Mouse (Mus musculus) forebrain, embryonic 16.5 days (tissue): ENCODE results near the gene Camk2d. TPM values are rescaled to one million over a fixed set of nuclear protein-coding genes. Genes with fewer than 3 reads are reported as not detected.

Experiments
- ATAC-seq: fragments of 200-750 bp; cut with Nextera tagmentation; 2 replicates; pipeline ENCODE4 v1.8.0; 2017; ENCODE audit warnings: mild to moderate bottlenecking, moderate library complexity
- H3K27ac ChIP-seq: fragments of 300-500 bp; sonication (generic); 2 replicates; pipeline ENCODE4 v1.5.1; 2014; ENCODE audit warnings: low read length, control low read depth
- H3K27me3 ChIP-seq: fragments of 300-500 bp; sonication (generic); replicated peaks from 2 replicates; pipeline ENCODE4 v1.6.1; 2014; ENCODE audit warnings: low read length; ENCODE audit not compliant: control insufficient read depth, insufficient read depth
- H3K36me3 ChIP-seq: fragments of 300-500 bp; sonication (generic); 2 replicates; pipeline ENCODE4 v1.6.1; 2014; ENCODE audit not compliant: control insufficient read depth, insufficient read depth
- H3K4me1 ChIP-seq: fragments of 300-500 bp; sonication (generic); replicated peaks from 2 replicates; pipeline ENCODE4 v1.6.1; 2014; ENCODE audit warnings: low read length; ENCODE audit not compliant: control insufficient read depth, insufficient read depth
- H3K4me2 ChIP-seq: fragments of 300-500 bp; sonication (generic); 2 replicates; pipeline ENCODE4 v1.6.1; 2014; ENCODE audit warnings: mild to moderate bottlenecking, low read length, control low read depth
- H3K4me3 ChIP-seq: fragments of 300-500 bp; sonication (generic); replicated peaks from 2 replicates; pipeline ENCODE4 v1.5.1; 2014; ENCODE audit warnings: mild to moderate bottlenecking, low read length, control low read depth
- H3K9ac ChIP-seq: fragments of 300-500 bp; sonication (generic); replicated peaks from 2 replicates; pipeline ENCODE4 v1.6.1; 2014; ENCODE audit warnings: low read depth, low read length, control low read depth
- H3K9me3 ChIP-seq: fragments of 300-500 bp; sonication (generic); 2 replicates; pipeline ENCODE4 v1.6.1; 2016; ENCODE audit warnings: low read length; ENCODE audit not compliant: control insufficient read depth
- WGBS: fragments of 180-500 bp; shearing (Covaris S2); extraction: QIAGEN DNeasy Blood & Tissue Kit; methylation state at CpG from one replicate; pipeline ENCODE4 v1.1.7; 2014; 5-methylcytosine and 5-hydroxymethylcytosine counted together
- polyA plus RNA-seq: library from polyadenylated mRNA; unstranded; fragments of >200 nt; fragmentation: Nextera tagmentation; extraction: Ambion mirVana; gene quantifications from 2 replicates; pipeline ENCODE4 v1.2.1, GENCODE M21; 2015

Camk2d gene
- polyA plus RNA-seq, 1 experiment from 2014 or later = 40.6 TPM

DNA sequence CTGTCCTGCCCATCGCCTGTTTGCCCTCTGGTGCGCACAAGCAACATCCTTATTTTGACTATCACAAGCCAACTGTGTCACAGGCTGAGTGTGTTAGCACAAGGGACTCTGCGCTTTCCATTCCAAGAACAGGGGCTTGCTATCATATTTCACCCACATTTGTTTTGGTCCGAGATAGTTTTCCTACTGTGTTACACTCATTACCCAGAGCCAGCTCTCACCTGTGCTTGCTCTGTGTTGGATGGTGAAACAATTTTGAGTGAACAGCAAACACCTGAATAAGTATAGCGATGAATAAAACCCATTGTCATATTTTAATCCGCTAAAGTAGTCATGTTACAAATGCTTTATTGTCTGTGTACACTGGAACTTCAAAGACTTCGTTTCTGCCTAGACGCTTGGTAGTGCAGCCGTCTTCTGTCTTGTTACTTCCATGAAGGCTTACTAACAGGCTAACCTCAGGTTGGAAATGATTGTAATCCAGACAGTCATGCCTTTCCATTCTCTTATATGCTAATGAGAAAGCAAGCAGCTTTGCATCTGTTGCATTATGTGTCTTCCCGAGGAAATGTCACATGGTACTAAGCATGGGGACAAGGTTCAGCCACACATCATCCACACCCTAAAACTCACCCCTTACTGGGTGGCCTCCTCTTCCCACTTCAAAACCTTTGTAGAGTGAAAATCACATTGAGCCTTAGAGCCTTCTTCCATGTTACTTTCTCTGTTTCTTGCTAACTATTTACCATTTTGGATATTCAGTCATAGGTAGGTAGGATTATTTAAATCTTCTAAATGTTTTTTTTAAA is 44.5 kb downstream of the Camk2d start:
- Histone ChIP-seq H3K9me3 (no peaks in the 10 kb centered on the region), H3K36me3 (no peaks in the 10 kb centered on the region), H3K27me3 (no peaks in the 10 kb centered on the region), H3K27ac (no peak overlapping the region), H3K4me2 (no peak overlapping the region), H3K4me3 (no peak overlapping the region), H3K4me1 (peaks cover 11% of the 10 kb centered on the region), H3K9ac (no peak overlapping the region)
- 62% methylated on average over 10 of the region's 10 CpGs for WGBS
- ATAC-seq = no peak

DNA sequence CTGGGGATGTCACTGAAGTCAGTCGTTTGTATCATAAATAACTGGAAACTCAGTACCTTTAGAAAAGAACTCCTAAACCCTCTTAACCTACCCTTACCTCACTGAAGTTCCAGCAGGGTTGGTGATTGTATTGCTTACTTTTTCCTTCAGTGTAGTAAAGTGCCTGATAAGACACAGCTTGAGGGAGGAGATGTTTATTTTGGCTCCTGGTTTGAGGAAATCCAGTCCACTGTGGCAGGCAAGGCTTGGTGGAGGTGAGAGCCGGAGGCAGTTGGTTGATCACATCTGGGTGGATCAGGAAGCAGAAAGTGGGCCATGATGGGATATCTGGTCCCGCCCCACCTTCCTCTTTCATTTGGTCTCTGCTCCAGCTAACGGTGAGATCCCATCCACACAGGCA is 45.3 kb downstream of the Camk2d start:
- Histone ChIP-seq H3K27me3 (no peaks in the 10 kb centered on the region), H3K36me3 (no peaks in the 10 kb centered on the region), H3K9ac (no peak overlapping the region), H3K4me1 (peaks cover 11% of the 10 kb centered on the region), H3K4me2 (no peak overlapping the region), H3K4me3 (no peak overlapping the region), H3K9me3 (no peaks in the 10 kb centered on the region), H3K27ac (no peak overlapping the region)
- no peak for ATAC-seq
- 85% methylated on average over 4 of the region's 4 CpGs for WGBS

DNA sequence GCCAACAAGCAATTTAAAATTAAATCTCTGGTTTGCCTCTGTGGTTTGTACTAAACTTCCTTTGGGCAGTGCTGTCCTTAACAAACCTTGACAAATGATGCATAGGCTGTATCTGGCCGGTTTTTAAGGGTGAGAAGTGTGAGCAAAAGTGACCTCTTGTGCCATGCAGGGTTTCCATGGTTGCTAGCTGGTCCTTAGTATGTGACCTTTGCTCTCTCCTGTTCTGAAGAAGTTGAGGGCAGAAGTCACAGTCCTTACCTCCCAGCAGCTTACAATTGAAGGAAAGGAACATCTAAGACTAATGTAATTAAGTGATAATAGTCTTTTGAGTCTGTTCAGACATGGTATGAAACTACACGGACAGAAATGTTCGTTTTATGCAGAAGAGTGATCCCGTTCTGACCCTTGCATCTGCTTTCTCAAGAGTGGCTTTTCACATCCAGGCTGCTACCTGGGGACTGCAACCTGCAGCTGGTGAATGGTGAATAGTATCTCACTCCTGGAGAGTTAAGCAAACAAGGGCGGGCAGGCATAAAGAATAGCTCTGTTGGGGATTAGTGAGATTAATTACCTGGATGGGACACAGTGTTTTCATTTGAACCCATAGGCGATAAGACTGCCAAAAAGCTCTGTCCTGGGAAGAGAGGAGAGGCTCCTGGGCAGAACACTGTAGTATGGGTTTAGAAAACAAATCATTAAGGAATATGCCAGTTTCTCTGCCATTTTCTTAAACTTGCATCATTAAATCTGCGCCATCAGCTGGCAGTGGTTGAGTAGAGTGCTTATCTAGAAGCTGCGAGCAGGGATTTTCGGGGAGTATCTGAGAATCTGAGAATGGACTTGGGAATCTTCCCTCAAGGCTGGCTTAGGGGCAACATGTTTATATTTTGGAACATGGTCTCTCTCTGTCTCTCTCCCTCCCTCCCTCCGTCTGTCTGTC is 47.2 kb downstream of the Camk2d start:
- Histone ChIP-seq H3K9ac (no peak overlapping the region), H3K36me3 (no peaks in the 10 kb centered on the region), H3K4me2 (no peak overlapping the region), H3K27ac (no peak overlapping the region), H3K4me3 (no peak overlapping the region), H3K27me3 (no peaks in the 10 kb centered on the region), H3K9me3 (no peaks in the 10 kb centered on the region), H3K4me1 (peaks cover 11% of the 10 kb centered on the region)
- 12% methylated on average over 10 of the region's 10 CpGs for WGBS
- no peak for ATAC-seq

DNA sequence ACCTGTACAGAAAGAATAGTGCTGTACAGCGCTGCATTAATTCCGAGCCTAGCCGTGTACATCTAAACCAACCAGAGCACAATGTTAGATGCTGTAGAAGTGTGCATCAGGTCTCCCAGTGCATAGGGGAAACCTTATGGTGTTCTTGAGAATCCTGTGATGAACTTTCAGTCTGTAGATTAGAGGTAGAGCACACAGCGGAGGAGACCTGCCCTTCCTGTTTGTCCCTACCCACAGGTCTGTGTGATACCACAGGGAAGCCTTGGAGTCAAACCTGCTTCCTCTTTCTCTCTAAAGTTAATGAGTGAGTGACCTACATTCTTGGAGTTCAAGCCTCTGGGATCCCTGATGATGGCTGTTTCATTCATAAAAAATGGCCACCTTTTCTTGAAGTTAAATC is 54.2 kb downstream of the Camk2d start:
- no peak overlapping the region for H3K4me3 ChIP-seq
- H3K9me3 ChIP-seq = no peaks in the 10 kb centered on the region
- ATAC-seq = no peak
- WGBS = 97% methylated on average over 4 of the region's 4 CpGs
- H3K4me1 ChIP-seq = no peaks in the 10 kb centered on the region
- no peak overlapping the region for H3K9ac ChIP-seq
- no peak overlapping the region for H3K4me2 ChIP-seq
- H3K36me3 ChIP-seq = no peaks in the 10 kb centered on the region
- no peak overlapping the region for H3K27ac ChIP-seq
- no peaks in the 10 kb centered on the region for H3K27me3 ChIP-seq

DNA sequence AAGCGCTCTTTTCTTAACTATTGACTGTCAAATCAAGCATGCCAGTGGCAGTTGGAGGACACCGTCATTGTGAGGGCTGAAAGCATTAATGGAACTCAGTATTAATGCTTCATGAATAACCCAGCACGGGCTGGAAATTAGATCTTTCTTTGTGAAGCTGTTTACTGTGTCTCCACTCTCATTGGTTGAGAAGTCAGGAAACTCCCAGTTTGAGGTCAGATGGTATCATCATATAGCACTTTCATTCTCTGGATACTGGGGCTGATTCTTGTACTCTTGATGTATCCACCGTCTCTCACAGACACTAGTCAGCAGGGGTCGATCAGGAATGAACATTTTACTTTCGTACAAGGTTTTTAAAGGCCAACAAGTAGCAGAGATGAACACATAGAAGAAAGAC is 54.6 kb downstream of the Camk2d start:
- no peak for ATAC-seq
- H3K27me3 ChIP-seq = no peaks in the 10 kb centered on the region
- 59% methylated on average over 6 of the region's 6 CpGs for WGBS

DNA sequence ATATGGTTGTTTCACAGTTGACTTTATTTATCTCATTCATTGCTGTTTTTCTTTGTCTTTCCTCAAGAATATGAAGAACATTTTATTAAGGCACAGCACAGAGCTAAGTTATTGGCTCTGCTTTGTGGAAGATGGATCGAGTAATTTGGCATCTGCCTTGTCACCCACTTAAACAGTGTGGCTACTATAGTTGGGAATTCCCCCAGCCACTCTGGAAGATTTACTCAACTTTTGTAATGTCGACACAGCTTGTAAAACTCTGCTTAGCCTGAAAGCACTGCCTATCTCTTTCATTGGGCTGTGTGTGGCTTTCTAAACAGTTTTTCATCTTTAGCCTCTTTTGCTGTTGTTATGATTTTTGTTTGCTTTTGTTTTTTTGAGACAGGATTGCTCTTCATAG is 56.3 kb downstream of the Camk2d start:
- Histone ChIP-seq H3K9me3 (no peaks in the 10 kb centered on the region), H3K4me3 (no peak overlapping the region), H3K27me3 (no peaks in the 10 kb centered on the region), H3K4me2 (no peak overlapping the region), H3K9ac (no peak overlapping the region), H3K36me3 (no peaks in the 10 kb centered on the region), H3K4me1 (peaks cover 3% of the 10 kb centered on the region; the same call in 1 of the 2 replicates), H3K27ac (no peak overlapping the region)
- ATAC-seq = no peak
- WGBS = 78% methylated on average over 2 of the region's 2 CpGs

More for the DNA sequence above, 54.6 kb downstream of the Camk2d start:
- H3K27ac ChIP-seq = no peak overlapping the region
- H3K4me3 ChIP-seq = no peak overlapping the region
- no peak overlapping the region for H3K4me2 ChIP-seq
- no peaks in the 10 kb centered on the region for H3K4me1 ChIP-seq
- H3K36me3 ChIP-seq = no peaks in the 10 kb centered on the region
- no peaks in the 10 kb centered on the region for H3K9me3 ChIP-seq
- no peak overlapping the region for H3K9ac ChIP-seq

DNA sequence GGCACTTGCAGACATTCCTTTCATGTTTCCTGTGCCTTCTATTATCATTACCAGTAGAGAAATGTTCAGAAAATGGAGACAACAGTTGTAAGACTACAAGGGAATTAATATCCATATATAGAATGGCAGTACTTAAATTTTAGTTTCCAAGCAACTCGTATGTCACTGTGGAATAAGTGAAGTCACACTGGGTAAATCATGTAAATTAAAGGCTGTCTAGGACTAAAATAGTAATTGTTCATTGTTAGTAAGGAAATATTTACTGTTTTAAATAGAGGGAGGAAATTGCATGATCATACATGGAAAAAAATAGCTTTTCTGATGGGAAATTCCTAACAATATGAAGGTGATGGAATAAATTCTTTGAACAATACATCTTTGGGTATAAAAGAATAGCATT is 57.0 kb downstream of the Camk2d start:
- Histone ChIP-seq H3K27me3 (no peaks in the 10 kb centered on the region), H3K27ac (no peak overlapping the region), H3K9me3 (no peaks in the 10 kb centered on the region), H3K4me2 (no peak overlapping the region), H3K9ac (no peak overlapping the region), H3K4me3 (no peak overlapping the region), H3K36me3 (no peaks in the 10 kb centered on the region), H3K4me1 (peaks cover 3% of the 10 kb centered on the region; the same call in 1 of the 2 replicates)
- WGBS = 63% methylated on average over 1 of the region's 1 CpGs
- ATAC-seq = no peak

DNA sequence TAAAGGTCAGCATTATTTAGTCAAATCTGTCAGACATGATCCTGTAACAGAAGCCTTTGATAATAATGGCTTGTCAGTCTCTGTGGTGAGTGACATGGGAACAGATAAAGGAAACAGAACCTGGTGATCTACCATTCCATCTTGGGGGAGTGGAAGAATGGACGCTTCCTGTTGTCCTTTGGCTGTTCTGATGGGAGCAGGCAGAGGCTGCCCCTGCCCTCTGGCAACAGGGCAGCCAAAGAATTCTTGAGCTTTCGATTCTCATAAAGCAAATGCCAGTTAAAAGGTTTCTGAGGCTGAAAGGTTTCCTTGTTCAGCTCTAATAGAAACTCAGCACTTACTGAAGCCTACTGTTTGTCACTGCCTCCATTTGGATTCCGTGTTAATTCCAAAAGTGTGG is 60.1 kb downstream of the Camk2d start:
- Histone ChIP-seq H3K27me3 (no peaks in the 10 kb centered on the region), H3K4me2 (no peak overlapping the region), H3K36me3 (no peaks in the 10 kb centered on the region), H3K9me3 (no peaks in the 10 kb centered on the region), H3K4me1 (peaks cover 3% of the 10 kb centered on the region; the same call in 1 of the 2 replicates), H3K4me3 (no peak overlapping the region), H3K27ac (no peak overlapping the region), H3K9ac (no peak overlapping the region)
- 33% methylated on average over 3 of the region's 3 CpGs for WGBS
- peak; percentile 40; the same call in 1 of the 2 replicates for ATAC-seq

DNA sequence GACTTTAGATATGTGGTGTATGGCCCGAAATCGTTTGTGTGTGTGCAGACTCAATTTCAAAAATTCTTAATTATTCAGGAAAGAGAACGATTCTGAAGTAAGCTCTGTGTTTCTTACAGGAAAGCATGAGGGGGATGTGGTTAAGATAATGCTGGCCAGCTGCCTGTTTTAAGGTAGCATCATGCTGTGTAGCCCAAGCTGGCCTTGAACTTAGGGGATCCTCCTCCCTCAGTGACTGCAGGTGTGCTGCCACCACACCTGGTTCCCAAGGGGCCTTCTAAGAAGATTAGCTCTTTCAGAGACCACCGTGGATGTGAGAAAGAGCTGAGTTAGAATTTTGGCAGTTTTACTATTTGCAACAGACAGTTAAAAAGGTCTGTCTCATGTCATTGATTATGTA is 61.8 kb downstream of the Camk2d start:
- peaks cover 3% of the 10 kb centered on the region; the same call in 1 of the 2 replicates for H3K4me1 ChIP-seq
- H3K4me2 ChIP-seq = no peak overlapping the region
- H3K9me3 ChIP-seq = no peaks in the 10 kb centered on the region
- WGBS = 77% methylated on average over 4 of the region's 4 CpGs
- H3K9ac ChIP-seq = no peak overlapping the region
- ATAC-seq = no peak
- no peak overlapping the region for H3K27ac ChIP-seq
- H3K4me3 ChIP-seq = no peak overlapping the region
- H3K36me3 ChIP-seq = no peaks in the 10 kb centered on the region
- no peaks in the 10 kb centered on the region for H3K27me3 ChIP-seq
